Mouse (Mus musculus): ENCODE measurements at regions not wholly inside any gene's neighbourhood (a gene's known extent, or its start where the extent isn't known, plus 50 kb on each side); places are given as distances from the start of the nearest gene placed in this dataset.

DNA sequence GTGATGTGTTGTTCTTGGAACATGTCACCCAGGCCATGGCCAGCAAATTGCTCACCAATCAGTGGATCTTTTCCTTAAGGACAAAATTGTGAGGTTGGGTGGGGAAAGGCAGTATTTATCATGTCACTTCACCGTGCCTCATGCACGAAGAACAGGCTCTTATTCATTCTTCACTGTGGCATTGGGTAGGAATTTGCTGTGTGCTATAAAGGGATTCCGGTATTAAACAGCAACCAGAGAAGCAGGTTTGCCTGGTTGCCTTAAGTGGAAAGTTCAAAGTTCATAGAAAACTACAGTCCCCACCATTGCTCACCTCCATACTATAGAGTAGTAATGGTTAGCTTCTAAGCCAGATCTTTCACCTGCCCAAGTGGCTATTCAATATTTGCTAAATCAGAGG, 270.8 kb downstream of the Pax3 start:
- no peak for TF ChIP-seq CTCF (IDR thresholded peaks at IDR 0.05; ENCODE audit: low read depth)
- TF ChIP-seq EP300 (IDR thresholded peaks at IDR 0.05; ENCODE audit: low read depth): no peak

Measured in liver, embryonic 14.5 days (tissue).